Mouse (Mus musculus): ENCODE results near the gene Prrt3. TPM values are rescaled to one million over a fixed set of nuclear protein-coding genes. Genes with fewer than 3 reads are reported as not detected.

Gene Prrt3
- total RNA-seq, 2 experiments from 2014 or later, result 53.9 to 59.1 TPM

DNA sequence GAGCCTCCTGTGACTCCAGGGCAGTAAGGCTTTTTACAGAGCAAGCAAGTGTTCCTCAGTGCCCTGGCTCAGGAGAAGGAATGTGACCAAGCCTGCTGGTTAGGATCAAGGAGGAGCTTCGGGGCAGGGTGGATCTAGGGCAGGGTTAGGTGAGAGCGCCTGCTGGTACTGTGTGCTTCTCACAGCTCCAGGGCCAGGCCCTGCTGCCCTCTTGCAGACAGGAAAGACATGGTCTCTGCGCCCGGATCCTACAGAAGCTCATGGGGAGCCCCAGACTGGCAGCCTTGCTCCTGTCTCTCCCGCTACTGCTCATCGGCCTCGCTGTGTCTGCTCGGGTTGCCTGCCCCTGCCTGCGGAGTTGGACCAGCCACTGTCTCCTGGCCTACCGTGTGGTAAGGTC is 43.1 kb downstream of the Prrt3 start:
- no peak for DNase-seq (ENCODE audit: low spot score in 2 of 2)
- H3K27ac ChIP-seq, result no peak overlapping the region
- no peak for TF ChIP-seq CTCF (conservative IDR thresholded peaks at IDR 0.05)
- no peak overlapping the region for H3K4me3 ChIP-seq

GRCm38 (mm10) chr6:113457952-113458534 is 43.7 kb downstream of the Prrt3 start, which contains the start of gene Il17re:
TSS of gene Il17re (plus strand) at chr6:113458484.
- DNase-seq (ENCODE audit: low spot score in 2 of 2), result no peak
- Histone ChIP-seq H3K27ac (no peak within 1 kb of the TSS), H3K4me3 (no peak within 1 kb of the TSS)
- no peak for TF ChIP-seq CTCF (conservative IDR thresholded peaks at IDR 0.05)

DNA sequence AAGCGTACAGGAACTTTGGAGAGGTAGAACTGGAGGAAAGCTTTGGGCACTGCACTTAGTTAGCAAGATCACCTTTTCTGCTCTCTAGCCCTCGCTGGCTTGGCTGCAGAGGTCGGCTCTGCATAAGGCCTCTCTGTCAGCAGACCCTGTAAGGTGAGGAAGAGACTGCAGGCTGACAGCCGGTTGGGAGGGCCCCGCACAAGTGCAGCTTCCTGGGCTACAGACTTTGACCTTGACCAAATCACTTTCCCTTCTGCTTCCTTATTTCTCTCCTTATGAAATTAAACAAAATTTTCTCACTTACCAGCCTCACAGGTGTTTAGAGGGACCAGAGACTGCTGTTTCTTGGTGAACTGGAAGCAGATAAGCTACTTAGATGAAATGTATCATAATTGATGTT is 46.7 kb downstream of the Prrt3 start:
- no peak overlapping the region for H3K27ac ChIP-seq
- no peak for TF ChIP-seq CTCF (conservative IDR thresholded peaks at IDR 0.05)
- no peak for DNase-seq (ENCODE audit: low spot score in 2 of 2)
- no peak overlapping the region for H3K4me3 ChIP-seq

- no peak overlapping the region for H3K27ac ChIP-seq
- TF ChIP-seq CTCF (conservative IDR thresholded peaks at IDR 0.05), result no peak
- no peak overlapping the region for H3K4me3 ChIP-seq
- DNase-seq (ENCODE audit: low spot score in 2 of 2), result no peak
These were observed 49.9 kb downstream of the Prrt3 start for GRCm38 (mm10) chr6:113451839-113452238.

DNA sequence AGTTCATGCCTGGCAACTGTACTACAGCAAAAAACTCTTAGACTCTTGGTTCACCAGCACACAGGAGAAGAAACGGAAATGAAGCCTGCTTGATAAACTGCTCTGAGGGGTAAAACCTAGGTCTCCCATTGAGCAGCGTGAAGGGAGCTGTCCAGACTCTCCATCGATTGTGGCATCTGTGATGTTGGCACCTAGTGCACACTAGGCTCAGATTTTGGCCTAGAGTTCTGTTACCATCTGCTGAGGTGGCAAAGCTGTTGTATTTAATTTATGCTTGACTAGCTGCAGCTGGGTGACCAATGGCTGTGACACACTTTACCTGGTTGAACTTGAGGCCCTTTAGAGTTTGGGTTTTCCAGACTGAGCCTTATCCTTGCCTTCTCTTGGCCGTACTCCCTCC is 54.1 kb downstream of the Prrt3 start:
- Histone ChIP-seq H3K27ac (no peak overlapping the region), H3K4me3 (no peak overlapping the region)
- DNase-seq (ENCODE audit: low spot score in 2 of 2), result no peak
- TF ChIP-seq CTCF (conservative IDR thresholded peaks at IDR 0.05), result no peak

- DNase-seq (ENCODE audit: low spot score in 2 of 2), result no peak
- TF ChIP-seq CTCF (conservative IDR thresholded peaks at IDR 0.05), result no peak
- no peak overlapping the region for H3K4me3 ChIP-seq
These were observed 57.3 kb downstream of the Prrt3 start for GRCm38 (mm10) chr6:113444207-113444965.

More at GRCm38 (mm10) chr6:113444207-113444965, 57.3 kb downstream of the Prrt3 start:
- no peak overlapping the region for H3K27ac ChIP-seq

Small RNA genes lying within 50 kb of the gene (microRNA-seq; reads per million reads assigned to microRNA genes)
- gene Gm23365, result 0 reads per million in 2 experiments

Other genes starting within 250 kb of the Prrt3 start
- gene Cpne9, start 219.6 kb downstream of the Prrt3 start, total RNA-seq (2021), result 10 to 100 TPM; 24.0 to 24.7 TPM
- gene Brpf1, start 194.8 kb downstream of the Prrt3 start, total RNA-seq (2021), result 10 to 100 TPM; 41.0 to 43.8 TPM
- gene Ogg1, start 175.0 kb downstream of the Prrt3 start, total RNA-seq (2021), result 10 to 100 TPM in 1 of 2 experiments, 1 to 10 TPM in 1; 9.1 to 10.6 TPM
- gene Camk1, start 157.9 kb downstream of the Prrt3 start, total RNA-seq (2021), result 10 to 100 TPM; 45.4 to 52.0 TPM
- gene Tada3, start 124.0 kb downstream of the Prrt3 start, total RNA-seq (2021), result 10 to 100 TPM; 50.5 to 53.5 TPM
- gene Arpc4, start 123.8 kb downstream of the Prrt3 start, total RNA-seq (2021), result 100 to 1,000 TPM; 308 to 330 TPM
- 10 to 100 TPM; 15.5 to 23.2 TPM for gene Ttll3, start 112.7 kb downstream of the Prrt3 start, total RNA-seq (2021)
- 10 to 100 TPM; 40.2 to 44.4 TPM for gene Rpusd3, start 82.6 kb downstream of the Prrt3 start, total RNA-seq (2021)
- not detected for gene Cidec, start 66.2 kb downstream of the Prrt3 start, total RNA-seq (2021)
- 10 to 100 TPM; 41.9 to 42.3 TPM for gene Jagn1, start 59.4 kb downstream of the Prrt3 start, total RNA-seq (2021)
- gene Il17re, start 43.4 kb downstream of the Prrt3 start, total RNA-seq (2021), result under 1 TPM; 0.22 to 0.46 TPM
- gene Il17rc, start 30.5 kb downstream of the Prrt3 start, total RNA-seq (2021), result 1 to 10 TPM; 4.7 to 6.3 TPM
- gene Creld1, start 18.6 kb downstream of the Prrt3 start, total RNA-seq (2021), result 100 to 1,000 TPM; 105 to 120 TPM
- gene Emc3, start 29.7 kb upstream of the Prrt3 start, total RNA-seq (2021), result 10 to 100 TPM; 73.4 to 76.3 TPM
- gene Fancd2, start 29.8 kb upstream of the Prrt3 start, total RNA-seq (2021), result 1 to 10 TPM; 2.4 to 3.8 TPM
- under 1 TPM; 0.33 to 0.86 TPM for gene Fancd2os, start 98.8 kb upstream of the Prrt3 start, total RNA-seq (2021)
- gene Brk1, start 102.8 kb upstream of the Prrt3 start, total RNA-seq (2021), result 100 to 1,000 TPM; 211 to 234 TPM
- gene Vhl, start 122.0 kb upstream of the Prrt3 start, total RNA-seq (2021), result 10 to 100 TPM; 44.3 to 44.9 TPM
- gene Irak2, start 136.5 kb upstream of the Prrt3 start, total RNA-seq (2021), result 10 to 100 TPM; 16.6 to 18.8 TPM
- 10 to 100 TPM; 60.4 to 67.8 TPM for gene Tatdn2, start 195.1 kb upstream of the Prrt3 start, total RNA-seq (2021)
- not detected for gene Ghrl, start 217.9 kb upstream of the Prrt3 start, total RNA-seq (2021)
- gene Sec13, start 238.8 kb upstream of the Prrt3 start, total RNA-seq (2021), result 10 to 100 TPM; 73.4 to 77.3 TPM